Mouse (Mus musculus) small intestine, adult 2 months (tissue): Measurements from ENCODE around the gene Palm3.

ENCODE experiments used
- CTCF ChIP-seq: fragments of 200-500 bp; IDR thresholded peaks from 2 replicates; pipeline ENCODE4 v1.5.1; 2012; ENCODE audit warnings: low read depth, mild to moderate bottlenecking, control low read depth, inconsistent platforms, low read length, moderate library complexity, mixed read lengths; ENCODE audit not compliant: insufficient replicate concordance, insufficient read length; ENCODE audit errors: extremely low read depth
- POLR2A ChIP-seq: fragments of 200-500 bp; IDR thresholded peaks from 2 replicates; pipeline ENCODE4 v1.6.1; 2012; ENCODE audit warnings: low read depth, mild to moderate bottlenecking, control low read depth, inconsistent platforms, low read length, moderate library complexity

GRCm38 (mm10) chr8:83990170-83990569 is 31.1 kb upstream of the Palm3 start:
- TF ChIP-seq CTCF (no peak), POLR2A (no peak)
